Mouse (Mus musculus): ENCODE results near the gene Ctsw.
A peak's percentile ranks its signal among the peaks of the same experiment; 100 is the strongest.

The Ctsw gene

DNA sequence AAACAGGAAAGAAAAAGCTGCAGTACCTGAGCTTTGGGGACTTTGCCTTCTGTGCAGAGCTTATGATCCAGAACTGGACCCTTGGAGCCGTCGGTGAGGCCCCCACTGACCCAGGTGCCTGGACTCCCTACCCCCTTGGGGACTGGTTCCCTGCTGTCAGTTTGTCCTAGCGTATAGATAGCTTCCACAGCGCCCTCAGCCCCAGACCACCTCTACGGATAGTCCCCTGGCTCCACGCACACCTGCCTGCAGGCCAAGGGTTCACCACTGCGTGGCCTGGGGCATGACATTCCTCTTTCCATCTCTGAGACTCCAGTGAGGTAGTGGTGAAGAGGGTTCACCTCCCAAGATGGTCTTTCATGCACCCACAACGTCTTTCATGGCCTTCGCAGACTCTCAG lies 5.1 kb downstream of the Ctsw start:
- DNase-seq (ENCODE audit: low read depth, low spot score), result no peak

DNA sequence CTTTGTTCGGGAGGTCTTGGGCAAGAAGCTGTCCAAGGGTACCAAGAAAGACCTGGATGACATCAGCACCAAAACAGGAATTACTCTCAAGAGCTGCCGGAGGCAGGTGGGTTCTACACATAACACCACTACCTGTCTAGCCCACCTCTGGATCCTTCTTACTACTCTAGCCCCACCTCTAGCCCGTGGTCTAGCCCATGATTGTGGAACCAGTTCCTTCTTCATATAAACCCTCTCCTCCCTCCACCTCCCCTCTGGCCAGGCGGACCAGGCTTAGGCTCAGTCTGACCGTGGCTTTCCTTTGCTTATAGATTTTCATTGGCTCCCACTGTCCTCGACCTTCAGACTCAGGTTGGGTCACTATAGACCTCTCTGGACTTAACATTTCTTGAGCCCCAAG lies 6.9 kb downstream of the Ctsw start:
- no peak for DNase-seq (ENCODE audit: low read depth, low spot score)

DNA sequence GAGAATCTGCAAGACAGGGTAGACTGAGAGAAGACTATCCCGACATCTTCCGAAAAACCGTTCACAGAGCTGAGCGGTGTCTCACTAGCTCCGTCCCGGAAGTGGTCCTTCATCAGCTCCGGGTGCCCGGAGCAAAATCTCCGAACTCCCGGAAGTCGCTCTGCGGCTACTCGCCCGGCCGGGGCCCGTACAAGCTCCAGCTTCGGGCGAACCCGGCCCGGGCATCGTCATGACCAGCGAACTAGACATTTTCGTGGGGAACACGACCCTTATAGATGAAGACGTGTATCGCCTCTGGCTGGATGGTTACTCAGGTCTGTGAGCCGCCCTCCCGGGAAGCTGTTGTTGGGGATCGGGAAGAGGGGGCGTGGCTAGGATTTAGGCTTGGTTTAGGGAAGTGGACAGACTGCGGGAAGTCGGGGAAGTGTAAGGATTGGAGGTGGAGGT lies 7.8 kb downstream of the Ctsw start, which contains the start of gene Fibp:
TSS of gene Fibp (plus strand) at position 151 of the 447 bp plus-strand sequence.
- DNase-seq (ENCODE audit: low read depth, low spot score), result peak; percentile 67

- no peak for DNase-seq (ENCODE audit: low read depth, low spot score)
Observed at GRCm38 (mm10) chr19:5459896-5460295, 8.4 kb downstream of the Ctsw start.

DNA sequence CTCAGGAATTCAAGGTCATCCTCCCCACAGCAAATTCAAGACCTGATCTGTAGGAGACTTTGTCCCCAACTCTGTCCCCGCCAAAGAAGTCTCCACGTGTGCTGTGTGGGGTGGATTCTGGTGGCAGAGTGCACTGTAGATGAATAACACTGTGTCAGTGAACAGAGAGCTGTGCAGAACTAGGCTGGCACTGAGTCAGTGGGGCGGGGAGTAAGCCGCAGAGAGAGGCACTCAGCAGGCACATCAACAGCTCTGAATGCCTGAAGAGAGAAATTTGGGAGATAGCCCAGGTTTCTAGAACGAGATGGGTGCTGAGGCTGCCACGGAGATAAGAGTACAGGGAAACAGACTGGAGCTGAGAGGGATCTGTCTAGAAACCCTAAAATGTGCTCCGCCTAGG lies 9.3 kb downstream of the Ctsw start:
- no peak for DNase-seq (ENCODE audit: low read depth, low spot score)

- DNase-seq (ENCODE audit: low read depth, low spot score), result no peak
Observed at GRCm38 (mm10) chr19:5457746-5458442, 10.4 kb downstream of the Ctsw start, which contains the start of gene Ccdc85b. Gene Ccdc85b (minus strand): TSS chr19:5457894.

DNA sequence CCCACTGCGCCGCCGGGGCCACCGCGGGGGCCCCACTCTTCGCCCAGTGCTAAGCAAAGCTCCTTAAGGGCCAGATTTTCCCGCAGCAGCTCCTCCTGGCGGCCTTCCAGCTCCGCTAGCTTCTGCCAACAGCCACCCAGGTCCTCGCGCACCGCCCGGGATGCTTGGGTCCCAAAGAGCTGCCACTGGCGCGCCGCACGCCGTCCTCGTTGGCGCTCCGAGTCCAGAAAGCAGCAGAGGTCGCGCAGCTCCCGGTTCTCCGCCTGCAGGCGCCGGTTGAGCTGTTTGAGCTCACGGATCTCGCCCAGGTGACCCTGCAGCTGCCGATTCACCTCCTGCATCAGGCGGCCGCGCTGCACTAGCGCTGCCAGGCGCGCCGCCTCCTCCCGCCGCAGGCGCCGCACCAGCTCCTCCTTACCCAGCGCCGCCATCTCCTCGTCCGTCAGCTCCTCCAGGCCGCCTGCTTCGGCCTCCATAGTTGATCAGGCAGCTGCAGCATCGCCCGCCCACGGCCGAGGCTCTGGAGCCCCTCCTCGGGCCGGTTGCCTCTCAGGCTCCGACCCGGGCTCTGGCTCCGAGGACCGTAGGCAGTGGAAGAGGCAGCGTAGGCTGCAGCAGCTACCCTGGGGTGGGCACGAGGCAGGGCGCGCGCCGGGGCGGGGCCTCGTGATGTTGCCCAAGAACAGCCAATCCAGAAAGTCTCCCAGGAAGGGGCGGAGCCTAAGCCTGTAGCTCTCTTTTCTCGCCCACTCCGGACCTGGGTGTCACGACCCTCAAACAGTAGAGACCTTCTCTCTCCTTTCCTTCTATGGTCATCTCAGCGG lies 11.2 kb downstream of the Ctsw start:
- peak; percentile 80 for DNase-seq (ENCODE audit: low read depth, low spot score)

DNA sequence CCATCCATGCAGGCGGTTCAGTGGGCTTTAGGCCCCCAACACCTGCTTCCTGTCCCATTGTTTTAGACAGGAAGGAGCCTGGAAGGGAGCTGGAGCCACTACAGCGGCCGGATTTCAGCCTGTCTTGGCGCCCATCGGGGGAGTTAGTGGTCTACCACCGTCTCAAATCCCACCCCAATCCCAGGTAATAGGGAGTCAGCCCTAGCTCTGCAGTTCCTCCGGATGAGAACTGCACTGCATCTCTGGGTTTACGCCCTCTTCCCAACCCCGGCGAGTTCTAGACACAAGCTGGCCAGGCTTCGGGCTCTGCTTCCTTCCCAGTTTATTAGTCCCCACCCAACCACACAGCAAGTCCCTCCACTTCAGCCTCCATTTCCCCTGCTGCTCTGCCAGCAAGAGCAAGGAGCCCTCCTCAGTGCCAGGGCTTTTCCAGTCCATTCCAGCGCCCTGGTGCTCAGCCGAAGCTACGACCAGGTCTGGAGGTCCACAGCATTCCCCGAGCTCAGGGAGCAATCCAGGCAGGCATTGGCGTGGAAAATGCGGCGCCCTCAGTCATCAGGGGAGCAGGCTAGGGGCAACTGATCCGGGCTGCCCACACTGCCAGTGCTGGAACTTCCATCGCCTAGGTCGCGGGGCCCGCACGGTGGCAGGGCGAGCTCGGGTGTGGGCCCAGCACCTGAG lies 11.9 kb downstream of the Ctsw start:
- DNase-seq (ENCODE audit: low read depth, low spot score), result no peak

DNA sequence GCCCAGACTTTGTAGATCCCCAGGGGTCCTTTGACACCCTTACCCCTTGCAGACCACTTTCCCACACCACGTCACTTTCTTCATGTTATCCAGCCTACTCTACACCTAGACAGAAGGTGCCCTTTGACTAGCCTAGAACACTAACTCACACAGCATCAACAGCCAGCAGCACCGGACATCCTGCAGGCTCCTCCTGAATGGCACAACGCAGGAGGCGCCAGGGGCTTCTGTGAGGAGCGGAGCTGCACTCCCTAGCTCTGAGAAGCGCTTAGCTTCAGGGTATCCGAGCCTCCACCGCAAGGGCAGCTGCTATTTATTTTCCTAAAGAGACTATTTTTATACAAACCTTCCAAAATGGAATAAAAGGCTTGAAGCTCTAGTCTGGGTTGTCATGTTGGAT lies 12.7 kb downstream of the Ctsw start:
- DNase-seq (ENCODE audit: low read depth, low spot score), result no peak

DNA sequence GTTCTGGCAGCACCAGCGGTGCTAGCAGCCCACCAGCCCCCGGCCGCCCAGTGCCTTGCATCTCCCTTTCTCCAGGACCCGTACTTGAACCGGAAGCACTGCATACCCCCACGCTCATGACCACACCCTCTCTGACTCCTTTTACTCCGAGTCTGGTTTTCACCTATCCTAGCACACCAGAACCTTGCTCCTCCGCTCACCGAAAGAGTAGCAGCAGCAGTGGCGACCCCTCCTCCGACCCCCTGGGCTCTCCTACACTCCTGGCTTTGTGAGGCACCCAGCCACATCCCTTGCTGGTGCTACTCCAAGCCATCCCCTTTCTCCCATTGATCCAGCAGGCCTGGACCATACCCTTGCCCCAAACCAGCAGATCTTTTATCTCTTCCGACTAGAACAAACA lies 13.3 kb downstream of the Ctsw start:
- no peak for DNase-seq (ENCODE audit: low read depth, low spot score)

DNA sequence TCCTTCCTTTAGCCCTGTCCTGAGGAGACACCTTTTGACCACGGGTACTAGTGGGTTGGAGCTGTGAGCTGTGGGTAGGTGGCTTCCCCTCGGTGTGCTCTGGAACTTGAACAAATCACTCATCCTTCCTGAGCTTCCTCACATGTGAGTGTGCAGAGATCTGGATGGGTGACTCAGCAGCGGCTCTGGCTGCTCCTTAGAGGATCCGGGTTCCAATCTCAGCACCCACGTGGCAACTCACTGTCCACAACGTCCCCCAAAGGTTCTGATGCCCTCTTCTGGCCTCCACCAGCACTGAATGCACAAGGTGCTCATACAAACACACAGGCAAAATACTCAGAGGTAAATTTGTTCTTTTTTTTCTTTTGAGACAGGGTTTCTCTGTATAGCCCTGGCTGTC lies 16.5 kb downstream of the Ctsw start:
- DNase-seq (ENCODE audit: low read depth, low spot score), result no peak

GRCm38 (mm10) chr19:5449673-5450072 lies 18.6 kb downstream of the Ctsw start:
- DNase-seq (ENCODE audit: low read depth, low spot score), result no peak

GRCm38 (mm10) chr19:5448354-5449150 lies 19.8 kb downstream of the Ctsw start:
- no peak for DNase-seq (ENCODE audit: low read depth, low spot score)

DNA sequence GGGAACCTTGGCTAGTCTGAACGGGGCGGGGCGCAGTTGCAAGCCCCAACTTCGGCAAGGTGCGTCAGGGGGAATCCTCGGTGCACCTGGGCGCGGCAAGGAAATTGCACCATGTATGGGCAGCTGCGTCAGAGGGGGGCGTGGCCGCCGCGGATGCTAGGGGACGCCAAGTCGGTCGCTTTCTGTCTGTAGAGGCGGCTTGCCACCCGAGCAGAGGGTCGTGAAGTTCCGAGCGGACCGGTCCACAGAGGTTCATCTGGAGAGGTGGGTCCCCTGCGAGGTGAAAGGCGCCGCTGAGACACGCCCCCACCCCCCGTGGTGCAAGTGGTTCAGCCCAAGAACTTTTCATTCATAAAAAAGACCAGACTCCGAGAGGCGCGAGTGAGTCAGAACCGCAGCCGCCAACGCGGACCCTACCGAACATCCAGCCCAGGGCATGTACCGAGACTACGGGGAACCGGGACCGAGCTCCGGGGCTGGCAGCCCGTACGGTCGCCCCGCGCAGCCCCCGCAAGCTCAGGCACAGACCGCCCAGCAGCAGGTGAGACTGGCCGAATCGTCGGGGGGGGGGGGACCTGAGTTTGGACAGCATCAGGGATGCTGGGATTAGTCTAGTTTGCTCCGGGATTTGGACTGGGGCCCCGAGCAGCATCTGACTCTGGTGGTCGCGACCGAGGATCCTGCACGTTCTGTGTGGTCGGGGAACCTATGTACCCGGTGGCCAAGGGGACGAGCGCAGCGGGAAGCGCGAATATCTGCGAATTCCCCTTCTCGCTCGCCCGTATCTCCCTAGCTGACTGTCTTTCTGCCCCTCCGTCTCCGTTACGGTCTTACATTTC lies 20.6 kb downstream of the Ctsw start, which contains the start of gene Fosl1:
TSS of gene Fosl1 (plus strand) at position 33 of the 839 bp plus-strand sequence.
- no peak for DNase-seq (ENCODE audit: low read depth, low spot score)

GRCm38 (mm10) chr19:5445747-5446146 lies 22.6 kb downstream of the Ctsw start:
- no peak for DNase-seq (ENCODE audit: low read depth, low spot score)

DNA sequence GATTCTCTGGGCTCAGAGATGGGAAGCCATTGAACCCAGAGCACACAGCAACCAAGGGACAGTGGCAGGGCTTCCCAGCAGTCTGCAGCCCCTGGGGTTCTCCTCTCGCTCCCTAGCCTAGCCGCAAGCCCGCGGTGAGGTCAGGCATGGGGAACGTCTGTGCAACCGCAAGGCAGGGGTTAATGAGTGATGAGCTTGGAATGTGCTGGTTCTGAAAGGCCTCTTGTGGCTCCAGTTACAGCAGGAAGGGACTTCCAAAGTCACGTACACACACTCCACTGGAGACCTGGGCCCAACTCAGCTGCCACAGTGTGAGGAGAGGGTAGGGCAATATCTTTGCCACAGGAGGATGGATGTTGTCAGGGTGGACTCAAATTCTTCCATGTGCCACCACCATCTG lies 23.4 kb downstream of the Ctsw start:
- DNase-seq (ENCODE audit: low read depth, low spot score), result no peak

DNA sequence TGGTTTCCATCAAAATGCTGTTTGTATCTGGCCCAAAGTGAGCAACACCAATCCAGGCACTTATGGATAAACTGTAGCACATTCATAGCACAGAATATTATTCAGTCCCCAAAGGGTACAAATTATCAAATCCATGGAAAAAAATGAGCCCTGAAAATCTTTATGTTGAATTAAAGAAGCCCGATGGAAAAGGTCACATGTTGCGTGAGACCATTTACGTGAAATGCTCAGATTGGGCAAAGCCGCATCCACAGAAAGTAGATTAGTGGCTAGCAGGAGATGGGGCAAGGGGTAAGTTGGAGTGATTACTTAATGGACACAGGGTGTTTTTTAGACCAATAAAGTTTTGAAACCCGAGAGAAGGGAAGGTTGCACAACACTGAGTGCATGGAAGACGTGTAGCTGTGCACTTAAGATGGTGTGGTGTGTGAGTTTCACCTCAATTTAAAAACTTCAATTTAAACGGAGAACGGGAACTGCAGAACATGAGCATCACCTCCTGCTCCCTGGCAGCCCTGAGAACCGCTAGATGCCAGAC lies 23.9 kb downstream of the Ctsw start:
- DNase-seq (ENCODE audit: low read depth, low spot score), result no peak

- no peak for DNase-seq (ENCODE audit: low read depth, low spot score)
Observed at GRCm38 (mm10) chr19:5433951-5434350, 34.4 kb downstream of the Ctsw start.

DNA sequence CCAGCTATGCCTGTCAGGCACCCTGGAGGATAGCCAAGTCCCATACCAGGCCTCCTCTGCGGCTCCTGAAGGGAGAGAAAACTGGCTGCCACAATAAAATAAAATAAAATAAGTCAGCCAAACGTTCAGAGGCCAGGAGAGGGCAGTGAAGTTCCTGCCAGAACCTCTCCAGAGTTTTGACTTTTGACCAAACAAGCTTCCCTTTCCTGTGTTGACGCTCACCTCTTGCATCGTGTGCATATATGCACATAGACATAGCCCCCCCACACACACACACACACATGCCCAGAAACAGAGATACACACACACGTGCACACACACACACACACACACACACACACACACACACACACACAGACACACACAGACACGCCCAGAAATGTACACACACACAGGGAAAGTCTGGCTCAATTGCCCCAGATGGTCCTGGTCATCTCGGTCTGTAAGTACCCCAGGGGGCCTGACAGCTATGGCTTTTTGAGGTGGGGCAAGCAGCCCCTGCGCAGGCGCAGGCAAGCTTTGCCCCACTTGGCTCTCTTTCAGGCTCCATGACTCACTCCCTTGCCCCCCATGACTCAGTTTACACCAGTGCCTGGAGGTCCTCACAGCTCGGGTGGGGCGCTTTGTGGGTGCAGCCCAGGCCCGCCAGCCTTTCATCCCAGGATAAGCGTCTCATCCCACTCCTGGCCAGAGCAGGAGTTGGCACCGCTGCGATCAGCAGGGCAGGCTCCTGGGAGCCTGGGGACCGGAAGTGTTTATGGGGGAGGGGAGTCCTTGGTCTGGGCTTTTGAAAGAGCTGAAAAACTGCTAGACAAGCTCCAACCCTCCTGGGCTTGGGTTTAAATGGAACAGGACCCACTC lies 35.1 kb downstream of the Ctsw start:
- no peak for DNase-seq (ENCODE audit: low read depth, low spot score)
